Mouse (Mus musculus) megakaryocyte, embryonic 14.5 days (primary cell): ENCODE data around the gene Nln. TPM values are rescaled to one million over a fixed set of nuclear protein-coding genes. Genes with fewer than 3 reads are reported as not detected.

Experiments used
- H3K27me3 ChIP-seq: replicated peaks from 2 replicates; pipeline ENCODE3; 2012; ENCODE audit warnings: inconsistent platforms
- H3K36me3 ChIP-seq: replicated peaks from 2 replicates; pipeline ENCODE3; 2012; ENCODE audit warnings: low read length, inconsistent platforms, mixed read lengths
- H3K4me1 ChIP-seq: 2 replicates; pipeline ENCODE4 v1.6.1; 2012; ENCODE audit warnings: inconsistent platforms
- H3K4me3 ChIP-seq: replicated peaks from 2 replicates; pipeline ENCODE3; 2012; ENCODE audit warnings: moderate library complexity, mild to moderate bottlenecking, inconsistent platforms
- H3K9me3 ChIP-seq: 2 replicates; pipeline ENCODE4 v1.6.1; 2012; ENCODE audit warnings: inconsistent platforms
- FLI1 ChIP-seq: IDR thresholded peaks from 2 replicates; pipeline ENCODE4 v1.6.1; 2012; ENCODE audit warnings: low read length, inconsistent platforms, mixed read lengths
- GATA1 ChIP-seq: IDR thresholded peaks from 3 replicates; pipeline ENCODE4 v1.6.1; 2012; ENCODE audit warnings: mixed read lengths, low read length, inconsistent platforms, borderline replicate concordance
- polyA plus RNA-seq: library from polyadenylated mRNA; stranded (reverse); fragments of >175 nt; gene quantifications from 2 replicates; pipeline ENCODE4 v1.2.3, GENCODE M21; 2012; ENCODE audit warnings: low replicate concordance; ENCODE audit not compliant: insufficient read depth

Nln gene
- polyA plus RNA-seq, 1 experiment: 11.1 TPM

GRCm38 (mm10) chr13:104072351-104072750 is 37.1 kb downstream of the Nln start:
- Histone ChIP-seq H3K36me3 (peaks cover 72% of the 10 kb centered on the region), H3K4me1 (peaks cover 15% of the 10 kb centered on the region), H3K4me3 (no peak overlapping the region), H3K27me3 (no peaks in the 10 kb centered on the region), H3K9me3 (no peaks in the 10 kb centered on the region)
- TF ChIP-seq FLI1 (no peak), GATA1 (no peak)

- Histone ChIP-seq H3K27me3 (no peaks in the 10 kb centered on the region), H3K4me1 (peaks cover 15% of the 10 kb centered on the region), H3K9me3 (no peaks in the 10 kb centered on the region), H3K36me3 (peaks cover 77% of the 10 kb centered on the region), H3K4me3 (no peak overlapping the region)
- TF ChIP-seq GATA1 (no peak), FLI1 (no peak)
Measured at GRCm38 (mm10) chr13:104070703-104071102, 38.7 kb downstream of the Nln start.

- no peak for TF ChIP-seq GATA1
- TF ChIP-seq FLI1: no peak
- Histone ChIP-seq H3K9me3 (no peaks in the 10 kb centered on the region), H3K27me3 (no peaks in the 10 kb centered on the region), H3K4me3 (no peak overlapping the region), H3K36me3 (peaks cover 83% of the 10 kb centered on the region), H3K4me1 (peaks cover 7% of the 10 kb centered on the region)
Measured at GRCm38 (mm10) chr13:104069216-104069615, 40.2 kb downstream of the Nln start.

- peaks cover 81% of the 10 kb centered on the region for H3K36me3 ChIP-seq
- H3K4me1 ChIP-seq: peaks cover 24% of the 10 kb centered on the region
Measured at GRCm38 (mm10) chr13:104065649-104066347, 43.6 kb downstream of the Nln start.

GRCm38 (mm10) chr13:104063061-104063460 is 46.4 kb downstream of the Nln start:
- peaks cover 77% of the 10 kb centered on the region for H3K36me3 ChIP-seq
- H3K4me3 ChIP-seq: no peak overlapping the region
- H3K27me3 ChIP-seq: no peaks in the 10 kb centered on the region
- peaks cover 28% of the 10 kb centered on the region for H3K4me1 ChIP-seq
- TF ChIP-seq GATA1 (no peak), FLI1 (no peak)
- no peaks in the 10 kb centered on the region for H3K9me3 ChIP-seq

More at GRCm38 (mm10) chr13:104065649-104066347, 43.6 kb downstream of the Nln start:
- H3K9me3 ChIP-seq: no peaks in the 10 kb centered on the region
- no peaks in the 10 kb centered on the region for H3K27me3 ChIP-seq
- H3K4me3 ChIP-seq: no peak overlapping the region
- no peak for TF ChIP-seq GATA1
- TF ChIP-seq FLI1: no peak

- Histone ChIP-seq H3K9me3 (no peaks in the 10 kb centered on the region), H3K27me3 (no peaks in the 10 kb centered on the region), H3K4me1 (peaks cover 28% of the 10 kb centered on the region), H3K36me3 (peaks cover 72% of the 10 kb centered on the region), H3K4me3 (no peak overlapping the region)
- no peak for TF ChIP-seq FLI1
- TF ChIP-seq GATA1: no peak
Measured at GRCm38 (mm10) chr13:104061975-104062750, 47.3 kb downstream of the Nln start.

GRCm38 (mm10) chr13:104060231-104060630 is 49.2 kb downstream of the Nln start:
- no peak for TF ChIP-seq FLI1
- no peak for TF ChIP-seq GATA1
- Histone ChIP-seq H3K9me3 (no peaks in the 10 kb centered on the region), H3K27me3 (no peaks in the 10 kb centered on the region), H3K4me3 (no peak overlapping the region), H3K4me1 (peaks cover 28% of the 10 kb centered on the region), H3K36me3 (peaks cover 77% of the 10 kb centered on the region)

GRCm38 (mm10) chr13:104059536-104059935 is 49.9 kb downstream of the Nln start:
- H3K36me3 ChIP-seq: peaks cover 71% of the 10 kb centered on the region
- H3K9me3 ChIP-seq: no peaks in the 10 kb centered on the region
- H3K4me3 ChIP-seq: no peak overlapping the region
- H3K27me3 ChIP-seq: no peaks in the 10 kb centered on the region
- TF ChIP-seq GATA1 (no peak), FLI1 (no peak)
- H3K4me1 ChIP-seq: peaks cover 28% of the 10 kb centered on the region

- no peaks in the 10 kb centered on the region for H3K27me3 ChIP-seq
- H3K4me1 ChIP-seq: peaks cover 28% of the 10 kb centered on the region
- no peaks in the 10 kb centered on the region for H3K9me3 ChIP-seq
- TF ChIP-seq GATA1 (no peak), FLI1 (no peak)
- H3K36me3 ChIP-seq: peaks cover 65% of the 10 kb centered on the region
- no peak overlapping the region for H3K4me3 ChIP-seq
Measured at GRCm38 (mm10) chr13:104058761-104059160, 50.7 kb downstream of the Nln start.

- Histone ChIP-seq H3K36me3 (peaks cover 64% of the 10 kb centered on the region), H3K4me3 (no peak overlapping the region), H3K27me3 (no peaks in the 10 kb centered on the region), H3K9me3 (no peaks in the 10 kb centered on the region), H3K4me1 (peaks cover 12% of the 10 kb centered on the region)
- TF ChIP-seq GATA1: no peak
- no peak for TF ChIP-seq FLI1
Measured at GRCm38 (mm10) chr13:104052271-104052753, 57.1 kb downstream of the Nln start.
